Mouse (Mus musculus) MN1 (cell line): ENCODE results near the gene Arhgef19.

Source experiments
- DNase-seq: peaks from one replicate; pipeline ENCODE4 v3.0.0-alpha.2; 2016; ENCODE audit warnings: low spot score

Gene Arhgef19

GRCm38 (mm10) chr4:141265979-141266637 is 26.8 kb downstream of the Arhgef19 start:
- no peak for DNase-seq

- DNase-seq, result no peak
Measured at GRCm38 (mm10) chr4:141267250-141267649, 28.0 kb downstream of the Arhgef19 start.

GRCm38 (mm10) chr4:141267837-141268236 is 28.5 kb downstream of the Arhgef19 start:
- DNase-seq, result no peak

GRCm38 (mm10) chr4:141268350-141268749 is 29.1 kb downstream of the Arhgef19 start:
- DNase-seq, result no peak

- peak; percentile 43 for DNase-seq
Measured at GRCm38 (mm10) chr4:141269080-141269479, 29.8 kb downstream of the Arhgef19 start.

- no peak for DNase-seq
Measured at GRCm38 (mm10) chr4:141270201-141270940, 31.1 kb downstream of the Arhgef19 start.

- DNase-seq, result no peak
Measured at GRCm38 (mm10) chr4:141271228-141271627, 31.9 kb downstream of the Arhgef19 start.

- DNase-seq, result no peak
Measured at GRCm38 (mm10) chr4:141271721-141272120, 32.4 kb downstream of the Arhgef19 start.

- no peak for DNase-seq
Measured at GRCm38 (mm10) chr4:141272878-141273277, 33.6 kb downstream of the Arhgef19 start.

GRCm38 (mm10) chr4:141273296-141273695 is 34.0 kb downstream of the Arhgef19 start:
- peak; percentile 89 for DNase-seq

- no peak for DNase-seq
Measured at GRCm38 (mm10) chr4:141274485-141275341, 35.4 kb downstream of the Arhgef19 start.

- DNase-seq, result no peak
Measured at GRCm38 (mm10) chr4:141277157-141277556, 37.9 kb downstream of the Arhgef19 start.

GRCm38 (mm10) chr4:141278154-141278553 is 38.9 kb downstream of the Arhgef19 start:
- peak; percentile 59 for DNase-seq

GRCm38 (mm10) chr4:141279327-141279726 is 40.0 kb downstream of the Arhgef19 start:
- DNase-seq, result no peak

- no peak for DNase-seq
Measured at GRCm38 (mm10) chr4:141279783-141280182, 40.5 kb downstream of the Arhgef19 start.

- no peak for DNase-seq
Measured at GRCm38 (mm10) chr4:141280471-141280870, 41.2 kb downstream of the Arhgef19 start.

- peak; percentile 71 for DNase-seq
Measured at GRCm38 (mm10) chr4:141281153-141281552, 41.9 kb downstream of the Arhgef19 start.

GRCm38 (mm10) chr4:141281578-141281977 is 42.3 kb downstream of the Arhgef19 start:
- no peak for DNase-seq

GRCm38 (mm10) chr4:141282087-141282486 is 42.8 kb downstream of the Arhgef19 start:
- DNase-seq, result no peak

- DNase-seq, result no peak
Measured at GRCm38 (mm10) chr4:141282623-141283022, 43.3 kb downstream of the Arhgef19 start.

GRCm38 (mm10) chr4:141283176-141283878 is 44.0 kb downstream of the Arhgef19 start:
- DNase-seq, result no peak

GRCm38 (mm10) chr4:141283879-141284411 is 44.6 kb downstream of the Arhgef19 start:
- DNase-seq, result peak; percentile 32
